ENCODE assay signal across 25 mouse cellular contexts in genomic region chr10:8770931-8771653, GRCm38 (mm10).
DNase-seq lines count a peak whose midpoint lies in the region; ATAC-seq and TF ChIP-seq lines count a peak whose summit lies in the region.
"Had no signal": no experiment of that assay in that cellular context is flagged by ENCODE, and none has a peak within 500 bp of the region (broad histone marks: within the 10 kb centered on the region; RNA-seq: fewer than 3 reads in every experiment).

No protein-coding gene starts in this region.

- H3K4me2 ChIP-seq in hindbrain, postnatal 0 days (ENCODE audit: low read depth, low read length), result no peak overlapping the region
- H3K4me2 ChIP-seq in hindbrain, embryonic 16.5 days (ENCODE audit: low read length), result no peak overlapping the region
- no peak overlapping the region for H3K4me2 ChIP-seq in midbrain, postnatal 0 days (ENCODE audit: low read depth, low read length, poor library complexity, severe bottlenecking)
- no peak overlapping the region for H3K4me2 ChIP-seq in midbrain, embryonic 14.5 days (ENCODE audit: low read length)
- H3K4me2 ChIP-seq in stomach, postnatal 0 days (replicated peaks; ENCODE audit: low read depth), result no peak overlapping the region
- H3K4me2 ChIP-seq: embryonic facial prominence, embryonic 13.5 days; forebrain, embryonic 12.5 days; hindbrain, embryonic 15.5 days; kidney, embryonic 15.5 days; limb, embryonic 12.5 days; liver, embryonic 11.5 days; midbrain, embryonic 12.5 days; neural tube, embryonic 12.5 days had no signal

- TF ChIP-seq EP300 in stomach, postnatal 0 days (optimal IDR thresholded peaks at IDR 0.05), result no peak

- no peaks in the 10 kb centered on the region for H3K9me3 ChIP-seq in hindbrain, postnatal 0 days (ENCODE audit: low read length)
- H3K9me3 ChIP-seq in hindbrain, embryonic 16.5 days (ENCODE audit: control insufficient read depth, low read length), result no peaks in the 10 kb centered on the region
- H3K9me3 ChIP-seq in midbrain, postnatal 0 days (ENCODE audit: low read length), result no peaks in the 10 kb centered on the region
- H3K9me3 ChIP-seq in midbrain, embryonic 14.5 days (ENCODE audit: control insufficient read depth, low read length), result 0 out of 2 replicates have a peak, but pooled peaks cover 2% of the 10 kb centered on the region
- no peaks in the 10 kb centered on the region for H3K9me3 ChIP-seq in stomach, postnatal 0 days (ENCODE audit: control insufficient read depth, low read length)
- H3K9me3 ChIP-seq: heart, embryonic 10.5 days; hindbrain, embryonic 15.5 days; kidney, embryonic 15.5 days; midbrain, embryonic 12.5 days; neural tube, embryonic 12.5 days had no signal

- no peak overlapping the region for H3K4me3 ChIP-seq in hindbrain, postnatal 0 days (ENCODE audit: low read length)
- H3K4me3 ChIP-seq in hindbrain, embryonic 16.5 days (ENCODE audit: low read length), result no peak overlapping the region
- H3K4me3 ChIP-seq in midbrain, postnatal 0 days (ENCODE audit: low read depth, low read length), result no peak overlapping the region
- H3K4me3 ChIP-seq in midbrain, embryonic 14.5 days (replicated peaks; ENCODE audit: low read depth, low read length), result no peak overlapping the region
- H3K4me3 ChIP-seq in stomach, postnatal 0 days (ENCODE audit: low read depth, low read length), result no peak overlapping the region
- H3K4me3 ChIP-seq: embryonic facial prominence, embryonic 13.5 days; erythroblast, embryonic 14.5 days; forebrain, embryonic 12.5 days; heart, embryonic 10.5 days; hindbrain, embryonic 15.5 days; kidney, embryonic 15.5 days; limb, embryonic 12.5 days; midbrain, embryonic 12.5 days; neural tube, embryonic 12.5 days had no signal

- no peak overlapping the region for H3K9ac ChIP-seq in hindbrain, postnatal 0 days (replicated peaks; ENCODE audit: low read length)
- no peak overlapping the region for H3K9ac ChIP-seq in hindbrain, embryonic 16.5 days (ENCODE audit: low read depth, low read length)
- no peak overlapping the region for H3K9ac ChIP-seq in midbrain, postnatal 0 days (replicated peaks; ENCODE audit: low read length, poor library complexity, severe bottlenecking)
- H3K9ac ChIP-seq in midbrain, embryonic 14.5 days (replicated peaks; ENCODE audit: low read length), result no peak overlapping the region
- H3K9ac ChIP-seq in stomach, postnatal 0 days (ENCODE audit: low read length), result no peak overlapping the region
- H3K9ac ChIP-seq: embryonic facial prominence, embryonic 13.5 days; forebrain, embryonic 12.5 days; hindbrain, embryonic 15.5 days; kidney, embryonic 15.5 days; limb, embryonic 12.5 days; midbrain, embryonic 12.5 days; neural tube, embryonic 12.5 days had no signal

- H3K36me3 ChIP-seq in hindbrain, postnatal 0 days (ENCODE audit: insufficient read depth, low read length), result no peaks in the 10 kb centered on the region
- no peaks in the 10 kb centered on the region for H3K36me3 ChIP-seq in hindbrain, embryonic 16.5 days (ENCODE audit: control insufficient read depth, insufficient read depth, low read length)
- H3K36me3 ChIP-seq in midbrain, postnatal 0 days (ENCODE audit: insufficient read depth, low read length), result no peaks in the 10 kb centered on the region
- no peaks in the 10 kb centered on the region for H3K36me3 ChIP-seq in midbrain, embryonic 14.5 days (ENCODE audit: control insufficient read depth, insufficient read depth, low read length)
- H3K36me3 ChIP-seq in stomach, postnatal 0 days (ENCODE audit: control insufficient read depth, insufficient read depth, low read length), result peaks cover 2% of the 10 kb centered on the region; the same call in 1 of the 2 replicates
- H3K36me3 ChIP-seq: G1E; hindbrain, embryonic 15.5 days had no signal

- TF ChIP-seq CTCF in hindbrain, postnatal 0 days (IDR thresholded peaks at IDR 0.05; ENCODE audit: low read depth), result peak; percentile 18; the same call in 1 of the 2 replicates
- peak; percentile 34; the same call in 1 of the 2 replicates for TF ChIP-seq CTCF in midbrain, postnatal 0 days (IDR thresholded peaks at IDR 0.05)
- peak; percentile 31 for TF ChIP-seq CTCF in stomach, postnatal 0 days (IDR thresholded peaks at IDR 0.05; ENCODE audit: low read depth)

- DNase-seq in hindbrain, postnatal 0 days (ENCODE audit: low spot score), result no peak
- peak; percentile 30 for DNase-seq in midbrain, postnatal 0 days (ENCODE audit: low spot score)
- no peak for DNase-seq in midbrain, embryonic 14.5 days
- peak; percentile 59 for DNase-seq in adrenal gland, postnatal 10 days
- DNase-seq in stomach, postnatal 0 days (ENCODE audit: low spot score), result no peak
- DNase-seq in layer of hippocampus, postnatal 10 days (ENCODE audit: low spot score in 2 of 2), result no peak
- DNase-seq: B cell, adult 2 months; cerebellum, adult 18-20 months; cerebellum, postnatal 25 days; kidney, adult 11 months; lung, adult 18-20 months; thymus, adult 2 months had no signal

- 82% methylated on average over 12 of the region's 12 CpGs for WGBS in hindbrain, postnatal 0 days
- WGBS in hindbrain, embryonic 16.5 days, result 89% methylated on average over 12 of the region's 12 CpGs
- WGBS in midbrain, postnatal 0 days, result 91% methylated on average over 12 of the region's 12 CpGs
- WGBS in midbrain, embryonic 14.5 days, result 92% methylated on average over 12 of the region's 12 CpGs
- 90% methylated on average over 12 of the region's 12 CpGs for WGBS in stomach, postnatal 0 days

- peak; percentile 65 for ATAC-seq in hindbrain, postnatal 0 days
- no peak for ATAC-seq in hindbrain, embryonic 16.5 days
- ATAC-seq in midbrain, postnatal 0 days (ENCODE audit: low FRiP score), result no peak; the same call in 1 of the 2 replicates
- ATAC-seq in midbrain, embryonic 14.5 days (ENCODE audit: low FRiP score, low TSS enrichment), result no peak
- ATAC-seq in stomach, postnatal 0 days (ENCODE audit: low FRiP score, low TSS enrichment), result no peak

- no peaks in the 10 kb centered on the region for H3K4me1 ChIP-seq in hindbrain, postnatal 0 days (ENCODE audit: insufficient read depth, low read length)
- no peaks in the 10 kb centered on the region for H3K4me1 ChIP-seq in hindbrain, embryonic 16.5 days (ENCODE audit: control insufficient read depth, insufficient read depth, low read depth, low read length)
- H3K4me1 ChIP-seq in midbrain, postnatal 0 days (ENCODE audit: insufficient read depth, low read length), result no peaks in the 10 kb centered on the region
- H3K4me1 ChIP-seq in midbrain, embryonic 14.5 days (ENCODE audit: control insufficient read depth, insufficient read depth, low read length), result no peaks in the 10 kb centered on the region
- H3K4me1 ChIP-seq in stomach, postnatal 0 days (replicated peaks; ENCODE audit: control insufficient read depth, insufficient read depth), result no peaks in the 10 kb centered on the region
- H3K4me1 ChIP-seq: embryonic facial prominence, embryonic 13.5 days; forebrain, embryonic 12.5 days; midbrain, embryonic 12.5 days; neural tube, embryonic 12.5 days had no signal

- no peak overlapping the region for H3K27ac ChIP-seq in hindbrain, postnatal 0 days
- H3K27ac ChIP-seq in hindbrain, embryonic 16.5 days (ENCODE audit: low read depth, low read length), result no peak overlapping the region
- H3K27ac ChIP-seq in midbrain, postnatal 0 days (ENCODE audit: low read depth, low read length), result no peak overlapping the region
- H3K27ac ChIP-seq in midbrain, embryonic 14.5 days (replicated peaks; ENCODE audit: low read depth, low read length), result no peak overlapping the region
- no peak overlapping the region for H3K27ac ChIP-seq in stomach, postnatal 0 days (replicated peaks)
- H3K27ac ChIP-seq: embryonic facial prominence, embryonic 13.5 days; forebrain, embryonic 12.5 days; hindbrain, embryonic 15.5 days; kidney, embryonic 15.5 days; limb, embryonic 12.5 days; midbrain, embryonic 12.5 days; neural tube, embryonic 12.5 days had no signal

- H3K27me3 ChIP-seq in hindbrain, postnatal 0 days (ENCODE audit: insufficient read depth, low read length), result no peaks in the 10 kb centered on the region
- no peaks in the 10 kb centered on the region for H3K27me3 ChIP-seq in hindbrain, embryonic 16.5 days (replicated peaks; ENCODE audit: control insufficient read depth, insufficient read depth, low read length)
- H3K27me3 ChIP-seq in midbrain, postnatal 0 days (ENCODE audit: insufficient read depth, low read length), result no peaks in the 10 kb centered on the region
- no peaks in the 10 kb centered on the region for H3K27me3 ChIP-seq in midbrain, embryonic 14.5 days (ENCODE audit: control insufficient read depth, insufficient read depth, low read length)
- H3K27me3 ChIP-seq in stomach, postnatal 0 days (ENCODE audit: control insufficient read depth, insufficient read depth, low read length), result no peaks in the 10 kb centered on the region
- H3K27me3 ChIP-seq: CH12.LX; embryonic facial prominence, embryonic 13.5 days; forebrain, embryonic 12.5 days; hindbrain, embryonic 15.5 days; kidney, embryonic 15.5 days; limb, embryonic 12.5 days; midbrain, embryonic 12.5 days; neural tube, embryonic 12.5 days had no signal

Comparison
In these comparisons a context has a peak if more than half of its experiments do, and no peak if none do; other contexts are left out.
1. DNase-seq: peak in midbrain, postnatal 0 days (single experiment) and adrenal gland, postnatal 10 days (single experiment); none in hindbrain, postnatal 0 days (single experiment), midbrain, embryonic 14.5 days (single experiment), stomach, postnatal 0 days (single experiment) and layer of hippocampus, postnatal 10 days (0 of 2).
2. Peak in every context shown above with its lines, with median percentiles within 50 percentile points of each other: CTCF ChIP-seq.